Mouse (Mus musculus): ENCODE measurements around the gene Gin1. TPM values are rescaled to one million over a fixed set of nuclear protein-coding genes. Genes with fewer than 3 reads are reported as not detected.

Gin1 gene
- polyA plus RNA-seq, 1 experiment from 2014 or later, result 10.4 TPM

- Histone ChIP-seq H3K27me3 (ENCODE audit: control insufficient read depth, insufficient read depth, low read length) (no peaks in the 10 kb centered on the region), H3K9ac (ENCODE audit: low read length) (no peak overlapping the region), H3K27ac (replicated peaks) (no peak overlapping the region), H3K4me2 (replicated peaks; ENCODE audit: low read depth) (no peak overlapping the region), H3K36me3 (ENCODE audit: control insufficient read depth, insufficient read depth, low read length) (no peaks in the 10 kb centered on the region), H3K4me1 (replicated peaks; ENCODE audit: control insufficient read depth, insufficient read depth) (peaks cover 2% of the 10 kb centered on the region; the same call in 1 of the 2 replicates), H3K9me3 (ENCODE audit: control insufficient read depth, low read length) (no peaks in the 10 kb centered on the region), H3K4me3 (ENCODE audit: low read depth, low read length) (no peak overlapping the region)
- DNase-seq (ENCODE audit: low spot score) (no peak), ATAC-seq (ENCODE audit: low FRiP score, low TSS enrichment) (no peak)
- TF ChIP-seq CTCF (IDR thresholded peaks at IDR 0.05; ENCODE audit: low read depth), result no peak
- no peak for TF ChIP-seq EP300 (optimal IDR thresholded peaks at IDR 0.05)
- 77% methylated on average over 2 of the region's 2 CpGs for WGBS
Measured at GRCm38 (mm10) chr1:97768089-97768488, 1.9 kb upstream of the Gin1 start.

- peak overlapping the region; percentile 84 for H3K4me2 ChIP-seq (replicated peaks; ENCODE audit: low read depth)
- peaks cover 2% of the 10 kb centered on the region; the same call in 1 of the 2 replicates for H3K4me1 ChIP-seq (replicated peaks; ENCODE audit: control insufficient read depth, insufficient read depth)
- TF ChIP-seq EP300 (optimal IDR thresholded peaks at IDR 0.05), result no peak
- H3K36me3 ChIP-seq (ENCODE audit: control insufficient read depth, insufficient read depth, low read length), result no peaks in the 10 kb centered on the region
- H3K9ac ChIP-seq (ENCODE audit: low read length), result peak overlapping the region; percentile 87
- peak overlapping the region; percentile 89; the same call in 1 of the 2 replicates for H3K27ac ChIP-seq (replicated peaks)
- DNase-seq (ENCODE audit: low spot score) (no peak), ATAC-seq (ENCODE audit: low FRiP score, low TSS enrichment) (no peak)
- H3K9me3 ChIP-seq (ENCODE audit: control insufficient read depth, low read length), result no peaks in the 10 kb centered on the region
- H3K4me3 ChIP-seq (ENCODE audit: low read depth, low read length), result peak overlapping the region; percentile 95
- H3K27me3 ChIP-seq (ENCODE audit: control insufficient read depth, insufficient read depth, low read length), result no peaks in the 10 kb centered on the region
- 5% methylated on average over 7 of the region's 7 CpGs for WGBS
Measured at GRCm38 (mm10) chr1:97768906-97769293, 1.1 kb upstream of the Gin1 start.

GRCm38 (mm10) chr1:97769294-97769903 is 573 bp upstream of the Gin1 start:
- ATAC-seq (ENCODE audit: low FRiP score, low TSS enrichment) (peak; percentile 55), DNase-seq (ENCODE audit: low spot score) (peak; percentile 74)
- peaks cover 2% of the 10 kb centered on the region; the same call in 1 of the 2 replicates for H3K4me1 ChIP-seq (replicated peaks; ENCODE audit: control insufficient read depth, insufficient read depth)
- no peaks in the 10 kb centered on the region for H3K27me3 ChIP-seq (ENCODE audit: control insufficient read depth, insufficient read depth, low read length)
- H3K36me3 ChIP-seq (ENCODE audit: control insufficient read depth, insufficient read depth, low read length), result no peaks in the 10 kb centered on the region
- WGBS, result under 1% methylated on average over 40 of the region's 40 CpGs
- peak overlapping the region; percentile 89 for H3K27ac ChIP-seq (replicated peaks)
- H3K4me3 ChIP-seq (ENCODE audit: low read depth, low read length), result peak overlapping the region; percentile 95
- peak overlapping the region; percentile 87 for H3K9ac ChIP-seq (ENCODE audit: low read length)
- peak overlapping the region; percentile 84 for H3K4me2 ChIP-seq (replicated peaks; ENCODE audit: low read depth)
- TF ChIP-seq CTCF (IDR thresholded peaks at IDR 0.05; ENCODE audit: low read depth) (no peak), EP300 (optimal IDR thresholded peaks at IDR 0.05) (peak; percentile 0)
- H3K9me3 ChIP-seq (ENCODE audit: control insufficient read depth, low read length), result no peaks in the 10 kb centered on the region

DNA sequence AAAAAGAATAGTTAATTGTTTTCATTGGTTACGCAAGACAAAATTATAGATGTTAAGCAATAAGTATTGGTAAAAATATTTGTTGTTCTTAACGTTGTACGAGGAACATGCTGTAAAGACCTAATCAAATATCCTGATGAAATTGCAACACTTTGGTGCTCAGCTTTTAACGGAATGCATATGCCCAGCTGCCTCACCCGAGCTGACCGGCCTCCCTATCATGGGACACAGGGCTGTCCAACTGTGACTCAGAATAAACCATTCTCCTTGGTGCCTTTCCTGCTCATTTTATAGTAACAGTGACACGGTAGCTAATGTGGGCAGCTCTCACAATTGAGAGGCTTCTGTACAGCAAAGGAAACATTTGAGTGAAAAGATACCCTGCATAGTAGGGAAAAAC is 1.1 kb downstream of the Gin1 start:
- no peak for TF ChIP-seq EP300 (optimal IDR thresholded peaks at IDR 0.05)
- no peak for TF ChIP-seq CTCF (IDR thresholded peaks at IDR 0.05; ENCODE audit: low read depth)
- Histone ChIP-seq H3K9ac (ENCODE audit: low read length) (no peak overlapping the region), H3K4me1 (replicated peaks; ENCODE audit: control insufficient read depth, insufficient read depth) (peaks cover 2% of the 10 kb centered on the region; the same call in 1 of the 2 replicates), H3K4me3 (ENCODE audit: low read depth, low read length) (no peak overlapping the region), H3K9me3 (ENCODE audit: control insufficient read depth, low read length) (no peaks in the 10 kb centered on the region), H3K36me3 (ENCODE audit: control insufficient read depth, insufficient read depth, low read length) (no peaks in the 10 kb centered on the region), H3K27me3 (ENCODE audit: control insufficient read depth, insufficient read depth, low read length) (no peaks in the 10 kb centered on the region), H3K27ac (replicated peaks) (no peak overlapping the region), H3K4me2 (replicated peaks; ENCODE audit: low read depth) (peak overlapping the region; percentile 2; the same call in 1 of the 2 replicates)
- ATAC-seq (ENCODE audit: low FRiP score, low TSS enrichment) (no peak), DNase-seq (ENCODE audit: low spot score) (no peak)
- 52% methylated on average over 7 of the region's 7 CpGs for WGBS

- Histone ChIP-seq H3K4me3 (ENCODE audit: low read depth, low read length) (no peak overlapping the region), H3K4me2 (replicated peaks; ENCODE audit: low read depth) (no peak overlapping the region), H3K9me3 (ENCODE audit: control insufficient read depth, low read length) (no peaks in the 10 kb centered on the region), H3K27me3 (ENCODE audit: control insufficient read depth, insufficient read depth, low read length) (no peaks in the 10 kb centered on the region), H3K36me3 (ENCODE audit: control insufficient read depth, insufficient read depth, low read length) (no peaks in the 10 kb centered on the region; the same call in 1 of the 2 replicates), H3K27ac (replicated peaks) (no peak overlapping the region), H3K4me1 (replicated peaks; ENCODE audit: control insufficient read depth, insufficient read depth) (peaks cover 2% of the 10 kb centered on the region; the same call in 1 of the 2 replicates), H3K9ac (ENCODE audit: low read length) (no peak overlapping the region)
- WGBS, result 87% methylated on average over 5 of the region's 5 CpGs
- TF ChIP-seq EP300 (optimal IDR thresholded peaks at IDR 0.05), result no peak
- no peak for TF ChIP-seq CTCF (IDR thresholded peaks at IDR 0.05; ENCODE audit: low read depth)
- ATAC-seq (ENCODE audit: low FRiP score, low TSS enrichment) (no peak), DNase-seq (ENCODE audit: low spot score) (no peak)
Measured at GRCm38 (mm10) chr1:97771727-97772126, 1.8 kb downstream of the Gin1 start.

DNA sequence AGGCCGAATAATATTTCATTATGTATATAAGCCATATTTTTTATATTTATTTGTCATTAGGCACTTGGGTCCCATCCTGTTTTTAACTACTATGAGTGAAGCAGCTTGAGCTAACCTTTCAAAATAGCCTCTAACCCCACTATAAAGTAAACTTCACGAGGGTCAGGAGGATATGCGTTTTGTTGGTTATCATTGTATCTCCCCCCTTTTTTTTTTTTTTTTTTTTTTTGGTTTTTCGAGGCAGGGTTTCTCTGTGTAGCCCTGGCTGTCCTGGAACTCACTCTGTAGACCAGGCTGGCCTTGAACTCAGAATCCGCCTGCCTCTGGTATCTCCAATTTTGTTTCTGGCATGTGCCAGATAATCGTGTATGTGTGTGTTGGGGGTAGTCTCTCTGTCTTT is 3.4 kb downstream of the Gin1 start:
- H3K36me3 ChIP-seq (ENCODE audit: control insufficient read depth, insufficient read depth, low read length), result no peaks in the 10 kb centered on the region; the same call in 1 of the 2 replicates
- H3K4me2 ChIP-seq (replicated peaks; ENCODE audit: low read depth), result no peak overlapping the region
- H3K27ac ChIP-seq (replicated peaks), result no peak overlapping the region
- H3K9ac ChIP-seq (ENCODE audit: low read length), result no peak overlapping the region
- TF ChIP-seq CTCF (IDR thresholded peaks at IDR 0.05; ENCODE audit: low read depth) (no peak), EP300 (optimal IDR thresholded peaks at IDR 0.05) (no peak)
- H3K4me3 ChIP-seq (ENCODE audit: low read depth, low read length), result no peak overlapping the region
- DNase-seq (ENCODE audit: low spot score), result no peak
- no peaks in the 10 kb centered on the region for H3K4me1 ChIP-seq (replicated peaks; ENCODE audit: control insufficient read depth, insufficient read depth)
- 79% methylated on average over 6 of the region's 6 CpGs for WGBS
- H3K27me3 ChIP-seq (ENCODE audit: control insufficient read depth, insufficient read depth, low read length), result no peaks in the 10 kb centered on the region
- H3K9me3 ChIP-seq (ENCODE audit: control insufficient read depth, low read length), result no peaks in the 10 kb centered on the region
- no peak for ATAC-seq (ENCODE audit: low FRiP score, low TSS enrichment)

All from stomach, postnatal 0 days (tissue).